Mouse (Mus musculus) megakaryocyte, adult 5-6 weeks (primary cell): ENCODE data around the gene Celf1. TPM values are rescaled to one million over a fixed set of nuclear protein-coding genes. Genes with fewer than 3 reads are reported as not detected.
"Not testable (repeated sequence)": the region's sequence is repeated elsewhere in the genome, so short reads cannot be mapped to it uniquely, and the experiment has no call there.

ENCODE experiments used
- ATAC-seq: 2 replicates; pipeline ENCODE4 v1.8.0; 2016; ENCODE audit warnings: mild to moderate bottlenecking, inconsistent platforms; ENCODE audit not compliant: poor library complexity, severe bottlenecking
- total RNA-seq, 2 experiments: library from RNA; stranded (forward) in 1 of 2; stranded (reverse) in 1 of 2; fragments of 153-499, 151-499 nt in 1 of 2; fragments of 221-1000, 200-1000 nt in 1 of 2; gene quantifications; 2 replicates each; pipeline versions ENCODE4 v1.2.3 to v1.2.4; 2015 to 2017

Celf1 gene
- total RNA-seq (2015) (33.7 and 34.7 TPM in 2 replicates), total RNA-seq (2017) (31.3 and 34.1 TPM in 2 replicates)

- ATAC-seq = peak; percentile 93
Measured at GRCm38 (mm10) chr2:90940233-90941229, at the start of gene Celf1. Gene Celf1 (plus strand): TSS chr2:90940382.

GRCm38 (mm10) chr2:90893673-90894298 lies 46.4 kb upstream of the Celf1 start:
- ATAC-seq = 0 out of 2 replicates have a peak, but pooled peaks have one; percentile 26

GRCm38 (mm10) chr2:90894299-90894677 lies 45.9 kb upstream of the Celf1 start:
- not testable (repeated sequence) for ATAC-seq

GRCm38 (mm10) chr2:90903398-90903797 lies 36.8 kb upstream of the Celf1 start:
- no peak for ATAC-seq

- peak; percentile 99 for ATAC-seq
Measured at GRCm38 (mm10) chr2:90904076-90904855, 35.9 kb upstream of the Celf1 start, which contains the start of the genes Kbtbd4 and Ndufs3. Gene Kbtbd4 (plus strand): TSS chr2:90904740. Gene Ndufs3 (minus strand): TSS chr2:90904827.

- peak; percentile 23; the same call in 1 of the 2 replicates for ATAC-seq
Measured at GRCm38 (mm10) chr2:90904856-90905224, 35.3 kb upstream of the Celf1 start.

GRCm38 (mm10) chr2:90906721-90907120 lies 33.5 kb upstream of the Celf1 start:
- no peak for ATAC-seq

- no peak for ATAC-seq
Measured at GRCm38 (mm10) chr2:90910861-90911260, 29.3 kb upstream of the Celf1 start.

- no peak for ATAC-seq
Measured at GRCm38 (mm10) chr2:90911668-90912067, 28.5 kb upstream of the Celf1 start.

GRCm38 (mm10) chr2:90913671-90914070 lies 26.5 kb upstream of the Celf1 start:
- no peak for ATAC-seq

- ATAC-seq = no peak
Measured at GRCm38 (mm10) chr2:90915516-90915915, 24.7 kb upstream of the Celf1 start.

GRCm38 (mm10) chr2:90916560-90917232 lies 23.5 kb upstream of the Celf1 start:
- no peak; the same call in 1 of the 2 replicates for ATAC-seq

GRCm38 (mm10) chr2:90917233-90917998 lies 22.8 kb upstream of the Celf1 start:
- ATAC-seq = peak; percentile 84

- peak; percentile 59; the same call in 1 of the 2 replicates for ATAC-seq
Measured at GRCm38 (mm10) chr2:90917999-90918698, 22.0 kb upstream of the Celf1 start.

GRCm38 (mm10) chr2:90921178-90921577 lies 19.0 kb upstream of the Celf1 start:
- ATAC-seq = no peak

- ATAC-seq = no peak
Measured at GRCm38 (mm10) chr2:90922636-90923035, 17.5 kb upstream of the Celf1 start.

- no peak for ATAC-seq
Measured at GRCm38 (mm10) chr2:90928566-90928965, 11.6 kb upstream of the Celf1 start.

- ATAC-seq = no peak
Measured at GRCm38 (mm10) chr2:90931829-90932228, 8.4 kb upstream of the Celf1 start.

GRCm38 (mm10) chr2:90932273-90932672 lies 7.9 kb upstream of the Celf1 start:
- no peak for ATAC-seq
